Mouse (Mus musculus): ENCODE measurements at regions not wholly inside any gene's neighbourhood (a gene's known extent, or its start where the extent isn't known, plus 50 kb on each side); places are given as distances from the start of the nearest gene placed in this dataset.

- TF ChIP-seq CTCF (IDR thresholded peaks at IDR 0.05; ENCODE audit: low read depth, low read length) (no peak), POLR2A (IDR thresholded peaks at IDR 0.05; ENCODE audit: extremely low read depth, insufficient read depth, low read length) (no peak)
Measured at GRCm38 (mm10) chr4:31425135-31425534, 538.8 kb upstream of the Map3k7 start.
